Mouse (Mus musculus): ENCODE data around the gene Peg10. TPM values are rescaled to one million over a fixed set of nuclear protein-coding genes. Genes with fewer than 3 reads are reported as not detected.

The Peg10 gene
- 2.7 and 3.1 TPM in 2 replicates for polyA plus RNA-seq (2015; fragmentation: Nextera tagmentation; extraction: Ambion mirVana)

- H3K9ac ChIP-seq (replicated peaks; ENCODE audit: low read length): peak within 1 kb of the TSS; percentile 67
- 39% methylated on average over 36 of the region's 38 CpGs for WGBS
- peak within 1 kb of the TSS; percentile 50 for H3K4me3 ChIP-seq (ENCODE audit: low read length)
- ATAC-seq (ENCODE audit: low FRiP score, low TSS enrichment): peak; percentile 74
- H3K9me3 ChIP-seq (ENCODE audit: low read length): peaks cover 28% of the 10 kb centered on the region
- H3K4me2 ChIP-seq (replicated peaks; ENCODE audit: low read depth, low read length): peak within 1 kb of the TSS; percentile 59
- H3K4me1 ChIP-seq (ENCODE audit: insufficient read depth, low read length): no peaks in the 10 kb centered on the region
- H3K36me3 ChIP-seq (ENCODE audit: insufficient read depth, low read length): 0 out of 2 replicates have a peak, but pooled peaks cover 3% of the 10 kb centered on the region
- H3K27ac ChIP-seq (ENCODE audit: low read length): peak within 1 kb of the TSS; percentile 68
- H3K27me3 ChIP-seq (ENCODE audit: insufficient read depth, low read length): no peaks in the 10 kb centered on the region
These were observed at the start of gene Peg10, which contains the start of gene Sgce for GRCm38 (mm10) chr6:4746696-4747439. Gene Peg10 (plus strand): TSS chr6:4747306. Gene Sgce (minus strand): TSS chr6:4747207.

- H3K36me3 ChIP-seq (ENCODE audit: insufficient read depth, low read length): no peaks in the 10 kb centered on the region
- no peak for ATAC-seq (ENCODE audit: low FRiP score, low TSS enrichment)
- H3K9me3 ChIP-seq (ENCODE audit: low read length): no peaks in the 10 kb centered on the region
- no peak overlapping the region for H3K4me3 ChIP-seq (ENCODE audit: low read length)
- 76% methylated on average over 8 of the region's 8 CpGs for WGBS
- H3K4me1 ChIP-seq (ENCODE audit: insufficient read depth, low read length): no peaks in the 10 kb centered on the region
- H3K4me2 ChIP-seq (replicated peaks; ENCODE audit: low read depth, low read length): no peak overlapping the region
- H3K27me3 ChIP-seq (ENCODE audit: insufficient read depth, low read length): no peaks in the 10 kb centered on the region
- H3K27ac ChIP-seq (ENCODE audit: low read length): no peak overlapping the region
- H3K9ac ChIP-seq (replicated peaks; ENCODE audit: low read length): no peak overlapping the region
These were observed 45.5 kb upstream of the Peg10 start for GRCm38 (mm10) chr6:4701641-4702040.

- no peak overlapping the region for H3K4me3 ChIP-seq (ENCODE audit: low read length)
- no peaks in the 10 kb centered on the region for H3K9me3 ChIP-seq (ENCODE audit: low read length)
- no peak for ATAC-seq (ENCODE audit: low FRiP score, low TSS enrichment)
- H3K9ac ChIP-seq (replicated peaks; ENCODE audit: low read length): no peak overlapping the region
- 82% methylated on average over 7 of the region's 7 CpGs for WGBS
- no peaks in the 10 kb centered on the region for H3K36me3 ChIP-seq (ENCODE audit: insufficient read depth, low read length)
- H3K4me1 ChIP-seq (ENCODE audit: insufficient read depth, low read length): no peaks in the 10 kb centered on the region
- H3K4me2 ChIP-seq (replicated peaks; ENCODE audit: low read depth, low read length): no peak overlapping the region
- no peaks in the 10 kb centered on the region for H3K27me3 ChIP-seq (ENCODE audit: insufficient read depth, low read length)
- H3K27ac ChIP-seq (ENCODE audit: low read length): no peak overlapping the region
These were observed 43.2 kb upstream of the Peg10 start for GRCm38 (mm10) chr6:4703908-4704307.

GRCm38 (mm10) chr6:4706415-4706814 lies 40.7 kb upstream of the Peg10 start:
- no peaks in the 10 kb centered on the region for H3K4me1 ChIP-seq (ENCODE audit: insufficient read depth, low read length)

GRCm38 (mm10) chr6:4708971-4709370 lies 38.1 kb upstream of the Peg10 start:
- 85% methylated on average over 1 of the region's 1 CpGs for WGBS
- Histone ChIP-seq H3K9me3 (ENCODE audit: low read length) (no peaks in the 10 kb centered on the region), H3K4me3 (ENCODE audit: low read length) (no peak overlapping the region), H3K4me1 (ENCODE audit: insufficient read depth, low read length) (no peaks in the 10 kb centered on the region), H3K9ac (replicated peaks; ENCODE audit: low read length) (no peak overlapping the region), H3K36me3 (ENCODE audit: insufficient read depth, low read length) (no peaks in the 10 kb centered on the region), H3K27ac (ENCODE audit: low read length) (no peak overlapping the region), H3K4me2 (replicated peaks; ENCODE audit: low read depth, low read length) (no peak overlapping the region), H3K27me3 (ENCODE audit: insufficient read depth, low read length) (no peaks in the 10 kb centered on the region)
- ATAC-seq (ENCODE audit: low FRiP score, low TSS enrichment): no peak

More at GRCm38 (mm10) chr6:4706415-4706814, 40.7 kb upstream of the Peg10 start:
- no peak overlapping the region for H3K4me2 ChIP-seq (replicated peaks; ENCODE audit: low read depth, low read length)
- no peak overlapping the region for H3K9ac ChIP-seq (replicated peaks; ENCODE audit: low read length)
- H3K9me3 ChIP-seq (ENCODE audit: low read length): no peaks in the 10 kb centered on the region
- no peak overlapping the region for H3K27ac ChIP-seq (ENCODE audit: low read length)
- H3K36me3 ChIP-seq (ENCODE audit: insufficient read depth, low read length): no peaks in the 10 kb centered on the region
- 76% methylated on average over 5 of the region's 5 CpGs for WGBS
- H3K27me3 ChIP-seq (ENCODE audit: insufficient read depth, low read length): no peaks in the 10 kb centered on the region
- no peak for ATAC-seq (ENCODE audit: low FRiP score, low TSS enrichment)
- H3K4me3 ChIP-seq (ENCODE audit: low read length): no peak overlapping the region

- H3K9ac ChIP-seq (replicated peaks; ENCODE audit: low read length): no peak overlapping the region
- H3K9me3 ChIP-seq (ENCODE audit: low read length): no peaks in the 10 kb centered on the region
These were observed 30.9 kb upstream of the Peg10 start for GRCm38 (mm10) chr6:4716171-4716570.

GRCm38 (mm10) chr6:4717344-4717743 lies 29.8 kb upstream of the Peg10 start:
- Histone ChIP-seq H3K4me3 (ENCODE audit: low read length) (no peak overlapping the region), H3K27me3 (ENCODE audit: insufficient read depth, low read length) (no peaks in the 10 kb centered on the region), H3K4me2 (replicated peaks; ENCODE audit: low read depth, low read length) (no peak overlapping the region), H3K27ac (ENCODE audit: low read length) (no peak overlapping the region), H3K36me3 (ENCODE audit: insufficient read depth, low read length) (no peaks in the 10 kb centered on the region), H3K9me3 (ENCODE audit: low read length) (no peaks in the 10 kb centered on the region), H3K9ac (replicated peaks; ENCODE audit: low read length) (no peak overlapping the region), H3K4me1 (ENCODE audit: insufficient read depth, low read length) (no peaks in the 10 kb centered on the region)
- ATAC-seq (ENCODE audit: low FRiP score, low TSS enrichment): no peak
- WGBS: 77% methylated on average over 2 of the region's 2 CpGs

More at GRCm38 (mm10) chr6:4716171-4716570, 30.9 kb upstream of the Peg10 start:
- Histone ChIP-seq H3K27me3 (ENCODE audit: insufficient read depth, low read length) (no peaks in the 10 kb centered on the region), H3K4me3 (ENCODE audit: low read length) (no peak overlapping the region), H3K27ac (ENCODE audit: low read length) (no peak overlapping the region), H3K4me1 (ENCODE audit: insufficient read depth, low read length) (no peaks in the 10 kb centered on the region), H3K36me3 (ENCODE audit: insufficient read depth, low read length) (no peaks in the 10 kb centered on the region), H3K4me2 (replicated peaks; ENCODE audit: low read depth, low read length) (no peak overlapping the region)
- 100% methylated on average over 2 of the region's 2 CpGs for WGBS
- no peak for ATAC-seq (ENCODE audit: low FRiP score, low TSS enrichment)

GRCm38 (mm10) chr6:4722142-4722541 lies 25.0 kb upstream of the Peg10 start:
- no peak overlapping the region for H3K9ac ChIP-seq (replicated peaks; ENCODE audit: low read length)
- no peak overlapping the region for H3K4me3 ChIP-seq (ENCODE audit: low read length)
- no peak overlapping the region for H3K27ac ChIP-seq (ENCODE audit: low read length)
- ATAC-seq (ENCODE audit: low FRiP score, low TSS enrichment): no peak
- no peaks in the 10 kb centered on the region for H3K36me3 ChIP-seq (ENCODE audit: insufficient read depth, low read length)
- H3K4me2 ChIP-seq (replicated peaks; ENCODE audit: low read depth, low read length): no peak overlapping the region
- 79% methylated on average over 6 of the region's 6 CpGs for WGBS
- H3K4me1 ChIP-seq (ENCODE audit: insufficient read depth, low read length): no peaks in the 10 kb centered on the region
- H3K27me3 ChIP-seq (ENCODE audit: insufficient read depth, low read length): no peaks in the 10 kb centered on the region
- no peaks in the 10 kb centered on the region for H3K9me3 ChIP-seq (ENCODE audit: low read length)

- no peaks in the 10 kb centered on the region for H3K36me3 ChIP-seq (ENCODE audit: insufficient read depth, low read length)
- H3K27ac ChIP-seq (ENCODE audit: low read length): no peak overlapping the region
- no peaks in the 10 kb centered on the region for H3K9me3 ChIP-seq (ENCODE audit: low read length)
- no peaks in the 10 kb centered on the region for H3K27me3 ChIP-seq (ENCODE audit: insufficient read depth, low read length)
- H3K4me1 ChIP-seq (ENCODE audit: insufficient read depth, low read length): no peaks in the 10 kb centered on the region
- no peak for ATAC-seq (ENCODE audit: low FRiP score, low TSS enrichment)
- no peak overlapping the region for H3K4me2 ChIP-seq (replicated peaks; ENCODE audit: low read depth, low read length)
- H3K4me3 ChIP-seq (ENCODE audit: low read length): no peak overlapping the region
- no peak overlapping the region for H3K9ac ChIP-seq (replicated peaks; ENCODE audit: low read length)
- 73% methylated on average over 13 of the region's 13 CpGs for WGBS
These were observed 24.4 kb upstream of the Peg10 start for GRCm38 (mm10) chr6:4722739-4723138.

- no peaks in the 10 kb centered on the region for H3K4me1 ChIP-seq (ENCODE audit: insufficient read depth, low read length)
- H3K27me3 ChIP-seq (ENCODE audit: insufficient read depth, low read length): no peaks in the 10 kb centered on the region
- H3K4me3 ChIP-seq (ENCODE audit: low read length): no peak overlapping the region
- no peak overlapping the region for H3K9ac ChIP-seq (replicated peaks; ENCODE audit: low read length)
- ATAC-seq (ENCODE audit: low FRiP score, low TSS enrichment): no peak; the same call in 1 of the 2 replicates
- H3K9me3 ChIP-seq (ENCODE audit: low read length): no peaks in the 10 kb centered on the region
- H3K36me3 ChIP-seq (ENCODE audit: insufficient read depth, low read length): no peaks in the 10 kb centered on the region
- H3K27ac ChIP-seq (ENCODE audit: low read length): no peak overlapping the region
- H3K4me2 ChIP-seq (replicated peaks; ENCODE audit: low read depth, low read length): 0 out of 2 replicates have a peak overlapping the region, but pooled peaks have one; percentile 2
- 61% methylated on average over 15 of the region's 15 CpGs for WGBS
These were observed 22.9 kb upstream of the Peg10 start for GRCm38 (mm10) chr6:4723998-4724757.

Measured in kidney, embryonic 16.5 days (tissue).